Mouse (Mus musculus) fibroblast of lung, adult 2 months (primary cell): ENCODE measurements around the gene Obox1.
"Not testable (repeated sequence)": the region's sequence is repeated elsewhere in the genome, so short reads cannot be mapped to it uniquely, and the experiment has no call there.

ENCODE experiments used
- DNase-seq: peaks from one replicate; pipeline ENCODE4 v3.0.0-alpha.2; 2011; ENCODE audit warnings: low read depth

The Obox1 gene

DNA sequence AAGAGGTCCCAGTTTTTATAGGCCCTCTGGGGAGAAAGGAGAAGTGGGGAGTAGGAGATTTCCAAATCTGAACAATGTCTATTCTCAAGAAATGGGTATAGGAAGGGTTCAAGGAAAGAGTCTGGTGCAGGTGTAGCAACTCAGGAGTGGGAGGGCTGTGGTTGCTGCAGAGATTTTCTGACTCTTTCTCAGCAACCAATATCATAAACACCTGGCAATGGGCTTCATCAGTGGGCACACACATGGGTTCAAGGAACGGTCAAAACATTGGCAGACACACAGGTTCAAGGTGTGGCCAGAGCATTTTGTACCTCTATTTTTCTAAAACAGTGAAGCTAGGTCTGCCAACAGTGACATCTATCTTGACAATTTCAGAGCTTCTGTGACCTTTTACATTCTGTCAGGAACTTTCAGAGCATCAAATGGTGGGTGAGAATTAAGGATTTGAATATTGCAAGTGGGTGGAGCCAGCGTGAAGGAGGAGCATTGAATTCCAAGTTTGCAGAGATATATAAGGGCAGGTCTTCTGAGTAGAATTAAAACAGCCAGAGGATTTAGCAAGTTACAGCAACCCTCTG is at the start of gene Obox1, which contains the start of gene Obox2:
TSS of gene Obox1 (plus strand) at position 528 of the 578 bp plus-strand sequence.
TSS of gene Obox2 (plus strand) at position 301 of the 578 bp plus-strand sequence.
- not testable (repeated sequence) for DNase-seq

DNA sequence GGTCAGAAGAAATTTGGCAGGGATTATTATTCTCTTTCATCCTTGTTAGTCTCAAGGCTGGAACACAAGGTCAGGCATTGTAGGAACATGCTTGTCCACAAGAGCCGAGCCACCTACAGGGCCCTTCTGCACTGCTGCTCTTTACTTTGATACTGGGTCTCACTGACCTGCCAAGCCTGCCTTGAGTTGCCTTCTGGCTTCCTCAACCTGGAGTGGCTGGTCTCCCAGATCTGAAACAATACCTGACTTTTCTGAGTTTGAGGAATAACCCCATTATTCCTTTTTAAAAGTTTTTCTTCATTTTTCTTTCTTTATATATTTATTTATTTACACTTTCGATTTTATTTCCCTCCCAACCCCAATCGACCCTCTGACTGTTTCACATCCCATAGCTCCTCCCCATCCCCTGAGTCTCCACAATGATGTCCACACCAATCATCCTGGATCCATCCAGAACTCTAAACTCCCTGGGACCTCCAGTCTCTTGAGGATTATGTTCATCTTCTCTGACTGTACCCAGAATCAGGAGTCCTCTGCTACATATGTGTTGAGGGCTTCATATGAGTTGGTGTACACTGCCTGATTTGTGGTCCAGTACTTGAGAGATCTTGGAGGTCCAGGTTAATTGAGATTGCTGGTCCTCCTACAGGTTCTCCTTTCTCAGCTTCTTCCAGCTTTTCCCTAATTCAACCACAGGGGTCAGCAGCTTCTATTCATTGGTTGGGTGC is 10.6 kb downstream of the Obox1 start:
- DNase-seq, result not testable (repeated sequence)

- not testable (repeated sequence) for DNase-seq
Observed at GRCm38 (mm10) chr7:15406816-15407215, 18.1 kb downstream of the Obox1 start.

- not testable (repeated sequence) for DNase-seq
Observed at GRCm38 (mm10) chr7:15418046-15418445, 29.3 kb downstream of the Obox1 start.

GRCm38 (mm10) chr7:15425537-15425936 is 36.8 kb downstream of the Obox1 start:
- not testable (repeated sequence) for DNase-seq

DNA sequence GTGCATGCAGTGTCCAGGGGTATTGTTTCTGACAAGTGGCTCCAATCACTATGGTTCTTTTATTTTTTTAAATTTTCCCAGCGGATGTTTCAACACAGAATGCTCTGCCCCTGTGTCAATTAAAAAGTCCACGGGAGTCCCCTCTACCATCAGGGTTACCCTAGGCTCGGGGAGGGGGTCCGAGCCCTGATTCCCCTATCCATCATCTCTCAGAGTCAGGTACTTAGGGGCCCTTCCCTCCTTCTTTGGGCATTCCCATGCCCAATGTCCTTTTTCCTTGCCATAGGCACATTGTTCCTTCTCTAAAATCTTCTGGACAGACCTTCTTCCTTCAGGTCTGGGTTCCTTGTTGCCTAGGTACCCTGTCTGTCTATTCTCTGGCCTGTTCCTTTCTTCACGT is 120.7 kb downstream of the Obox1 start:
- not testable (repeated sequence) for DNase-seq
